9 mouse cellular contexts compared by ENCODE assay signal in genomic region chr9:87015938-87016294, GRCm38 (mm10). TPM values are rescaled to one million over a fixed set of nuclear protein-coding genes. Genes with fewer than 3 reads are reported as not detected.
A peak's percentile ranks its signal among the peaks of the same experiment; 100 is the strongest.
DNase-seq lines count a peak whose midpoint lies in the region; ATAC-seq and TF ChIP-seq lines count a peak whose summit lies in the region.
"Had no signal": no experiment of that assay in that cellular context is flagged by ENCODE, and none has a peak within 500 bp of the region (broad histone marks: within the 10 kb centered on the region; RNA-seq: fewer than 3 reads in every experiment).

No protein-coding gene starts in this region.

- H3K9ac ChIP-seq in kidney, embryonic 16.5 days (replicated peaks; ENCODE audit: low read length), result no peak overlapping the region
- peak overlapping the region; percentile 78 for H3K9ac ChIP-seq in hindbrain, embryonic 14.5 days
- H3K9ac ChIP-seq in midbrain, embryonic 14.5 days (replicated peaks; ENCODE audit: low read length), result peak overlapping the region; percentile 73

- no peak for TF ChIP-seq POLR2A in kidney, adult 2 months (IDR thresholded peaks at IDR 0.05; ENCODE audit: low read depth, low read length)

- no peaks in the 10 kb centered on the region for H3K4me1 ChIP-seq in kidney, embryonic 16.5 days (ENCODE audit: insufficient read depth, low read length)
- H3K4me1 ChIP-seq in kidney, adult 2 months (ENCODE audit: control insufficient read depth, insufficient read depth, low read length), result no peaks in the 10 kb centered on the region
- H3K4me1 ChIP-seq in embryonic facial prominence, embryonic 10.5 days, result peaks cover 11% of the 10 kb centered on the region
- 0 out of 2 replicates have a peak, but pooled peaks cover 4% of the 10 kb centered on the region for H3K4me1 ChIP-seq in hindbrain, embryonic 14.5 days (replicated peaks; ENCODE audit: control insufficient read depth, insufficient read depth, low read length)
- H3K4me1 ChIP-seq in midbrain, embryonic 14.5 days (ENCODE audit: control insufficient read depth, insufficient read depth, low read length), result 0 out of 2 replicates have a peak, but pooled peaks cover 3% of the 10 kb centered on the region

- peak; percentile 65 for ATAC-seq in kidney, embryonic 16.5 days (ENCODE audit: low FRiP score, low TSS enrichment)
- ATAC-seq in hindbrain, embryonic 14.5 days (ENCODE audit: low FRiP score), result peak; percentile 78
- peak; percentile 69 for ATAC-seq in midbrain, embryonic 14.5 days (ENCODE audit: low FRiP score, low TSS enrichment)

- intact Hi-C loops in gastrocnemius, adult 2 months (cut with DNase I), result no loop called here

- no peaks in the 10 kb centered on the region for H3K36me3 ChIP-seq in kidney, embryonic 16.5 days (ENCODE audit: insufficient read depth, low read length)
- H3K36me3 ChIP-seq in kidney, adult 2 months (ENCODE audit: control insufficient read depth, insufficient read depth, low read length), result no peaks in the 10 kb centered on the region
- H3K36me3 ChIP-seq in embryonic facial prominence, embryonic 10.5 days (replicated peaks), result no peaks in the 10 kb centered on the region
- no peaks in the 10 kb centered on the region for H3K36me3 ChIP-seq in hindbrain, embryonic 14.5 days (replicated peaks; ENCODE audit: control insufficient read depth, insufficient read depth)
- H3K36me3 ChIP-seq in midbrain, embryonic 14.5 days (ENCODE audit: control insufficient read depth, insufficient read depth, low read length), result no peaks in the 10 kb centered on the region

- no peaks in the 10 kb centered on the region for H3K9me3 ChIP-seq in kidney, embryonic 16.5 days (ENCODE audit: low read length)
- H3K9me3 ChIP-seq in embryonic facial prominence, embryonic 10.5 days, result no peaks in the 10 kb centered on the region
- no peaks in the 10 kb centered on the region for H3K9me3 ChIP-seq in hindbrain, embryonic 14.5 days (ENCODE audit: control insufficient read depth, low read length)
- H3K9me3 ChIP-seq in midbrain, embryonic 14.5 days (ENCODE audit: control insufficient read depth, low read length), result no peaks in the 10 kb centered on the region

- 7% methylated on average over 10 of the region's 10 CpGs for WGBS in kidney, embryonic 16.5 days
- 7% methylated on average over 10 of the region's 10 CpGs for WGBS in kidney, adult 2 months
- 5% methylated on average over 10 of the region's 10 CpGs for WGBS in embryonic facial prominence, embryonic 10.5 days
- WGBS in hindbrain, embryonic 14.5 days, result 4% methylated on average over 10 of the region's 10 CpGs
- WGBS in midbrain, embryonic 14.5 days, result 7% methylated on average over 10 of the region's 10 CpGs

- H3K27ac ChIP-seq in kidney, embryonic 16.5 days (ENCODE audit: low read length), result no peak overlapping the region
- no peak overlapping the region for H3K27ac ChIP-seq in kidney, adult 2 months (ENCODE audit: insufficient read depth, low read depth, low read length)
- H3K27ac ChIP-seq in embryonic facial prominence, embryonic 10.5 days (replicated peaks), result no peak overlapping the region; the same call in 1 of the 2 replicates
- no peak overlapping the region for H3K27ac ChIP-seq in hindbrain, embryonic 14.5 days
- H3K27ac ChIP-seq in midbrain, embryonic 14.5 days (replicated peaks; ENCODE audit: low read depth, low read length), result peak overlapping the region; percentile 73; the same call in 1 of the 2 replicates
- H3K27ac ChIP-seq in gastrocnemius, adult 2 months, result no peak overlapping the region

- H3K4me3 ChIP-seq in kidney, embryonic 16.5 days (ENCODE audit: low read length), result peak overlapping the region; percentile 55
- H3K4me3 ChIP-seq in kidney, adult 2 months (ENCODE audit: insufficient read depth, low read depth, low read length), result no peak overlapping the region
- peak overlapping the region; percentile 60 for H3K4me3 ChIP-seq in embryonic facial prominence, embryonic 10.5 days
- H3K4me3 ChIP-seq in hindbrain, embryonic 14.5 days (replicated peaks; ENCODE audit: low read length), result peak overlapping the region; percentile 63
- peak overlapping the region; percentile 59 for H3K4me3 ChIP-seq in midbrain, embryonic 14.5 days (replicated peaks; ENCODE audit: low read depth, low read length)
- no peak overlapping the region for H3K4me3 ChIP-seq in gastrocnemius, adult 2 months

- no peak for TF ChIP-seq CTCF in kidney, adult 2 months (conservative IDR thresholded peaks at IDR 0.05; ENCODE audit: insufficient read depth, insufficient read length, low read depth, low read length)
- no peak for TF ChIP-seq CTCF in gastrocnemius, adult 2 months (IDR thresholded peaks at IDR 0.05)

- no peak for DNase-seq in kidney, adult 2 months
- DNase-seq in embryonic facial prominence, embryonic 10.5 days (ENCODE audit: low spot score), result no peak
- no peak for DNase-seq in hindbrain, embryonic 14.5 days (ENCODE audit: low spot score)
- DNase-seq in midbrain, embryonic 14.5 days, result peak; percentile 31
- no peak for DNase-seq in adipocyte (ENCODE audit: low spot score)
- DNase-seq in gastrocnemius, adult 2 months, result no peak
- no peak for DNase-seq in cerebellum, adult 11-12 months
- DNase-seq: kidney, postnatal 25 days had no signal

- peak overlapping the region; percentile 86 for H3K4me2 ChIP-seq in kidney, embryonic 16.5 days (replicated peaks; ENCODE audit: low read depth, low read length)
- H3K4me2 ChIP-seq in hindbrain, embryonic 14.5 days (replicated peaks), result peak overlapping the region; percentile 82
- H3K4me2 ChIP-seq in midbrain, embryonic 14.5 days (ENCODE audit: low read length), result peak overlapping the region; percentile 82

- peaks cover 33% of the 10 kb centered on the region for H3K27me3 ChIP-seq in kidney, embryonic 16.5 days (ENCODE audit: insufficient read depth, low read length)
- no peaks in the 10 kb centered on the region; the same call in 1 of the 2 replicates for H3K27me3 ChIP-seq in kidney, adult 2 months (replicated peaks; ENCODE audit: control insufficient read depth, insufficient read depth, low read length)
- H3K27me3 ChIP-seq in embryonic facial prominence, embryonic 10.5 days (replicated peaks; ENCODE audit: low read depth, poor library complexity, severe bottlenecking), result peaks cover 57% of the 10 kb centered on the region
- H3K27me3 ChIP-seq in hindbrain, embryonic 14.5 days (ENCODE audit: control insufficient read depth, insufficient read depth, low read length), result peaks cover 4% of the 10 kb centered on the region; the same call in 1 of the 2 replicates
- H3K27me3 ChIP-seq in midbrain, embryonic 14.5 days (ENCODE audit: control insufficient read depth, insufficient read depth, low read length), result peaks cover 14% of the 10 kb centered on the region; the same call in 1 of the 2 replicates

RNA-seq across cellular contexts. Expression of gene Ripply2, which starts 0.6 kb away (rescaled TPM):
- polyA plus RNA-seq in kidney, embryonic 16.5 days (2015; fragmentation: Nextera tagmentation; extraction: Ambion mirVana), result 0.90 and 2.1 TPM in 2 replicates
- polyA plus RNA-seq in kidney, adult 2 months (2012; rRNA removed), result not detected in 2 replicates
- 0.67 TPM in 1 of 2 replicates, not detected in the other for polyA plus RNA-seq in embryonic facial prominence, embryonic 10.5 days (2016; fragmentation: Nextera tagmentation; extraction: Ambion mirVana)
- 8.5 and 8.8 TPM in 2 replicates for polyA plus RNA-seq in hindbrain, embryonic 14.5 days (2014; fragmentation: Nextera tagmentation; extraction: Ambion mirVana)
- polyA plus RNA-seq in midbrain, embryonic 14.5 days (2014; fragmentation: Nextera tagmentation; extraction: Ambion mirVana), result 9.9 and 12.8 TPM in 2 replicates
- not detected for total RNA-seq in gastrocnemius, adult 2 months (2021)

RNA-seq across cellular contexts. Expression of gene Cyb5r4, which starts 5.9 kb away (rescaled TPM):
- polyA plus RNA-seq in kidney, embryonic 16.5 days (2015; fragmentation: Nextera tagmentation; extraction: Ambion mirVana), result 64.8 and 68.3 TPM in 2 replicates
- polyA plus RNA-seq in kidney, adult 2 months (2012; rRNA removed), result 10.9 and 15.0 TPM in 2 replicates
- polyA plus RNA-seq in embryonic facial prominence, embryonic 10.5 days (2016; fragmentation: Nextera tagmentation; extraction: Ambion mirVana), result 70.9 and 72.8 TPM in 2 replicates
- polyA plus RNA-seq in hindbrain, embryonic 14.5 days (2014; fragmentation: Nextera tagmentation; extraction: Ambion mirVana), result 59.9 and 63.6 TPM in 2 replicates
- 59.4 and 69.7 TPM in 2 replicates for polyA plus RNA-seq in midbrain, embryonic 14.5 days (2014; fragmentation: Nextera tagmentation; extraction: Ambion mirVana)
- total RNA-seq in gastrocnemius, adult 2 months (2021), result 10 to 100 TPM; 26.2 to 33.6 TPM

Comparison
In these comparisons a context has a peak if more than half of its experiments do, and no peak if none do; other contexts are left out.
1. H3K4me3 ChIP-seq: peak in kidney, embryonic 16.5 days (single experiment), embryonic facial prominence, embryonic 10.5 days (single experiment), hindbrain, embryonic 14.5 days (single experiment) and midbrain, embryonic 14.5 days (single experiment); none in kidney, adult 2 months (single experiment) and gastrocnemius, adult 2 months (single experiment).
2. Peak in every context shown above with its lines, with median percentiles within 50 percentile points of each other: ATAC-seq and H3K4me2 ChIP-seq.